Mouse (Mus musculus) ES-Bruce4 (cell line): Measurements from ENCODE around the gene Hist1h2ac.

Experiments
- CTCF ChIP-seq: IDR thresholded peaks from one replicate; pipeline ENCODE4 v1.8.1; 2011; ENCODE audit warnings: low read depth, low read length
- EP300 ChIP-seq: IDR thresholded peaks from 2 replicates; pipeline ENCODE4 v1.6.1; 2011; ENCODE audit warnings: low read depth, low read length; ENCODE audit not compliant: insufficient read depth
- POLR2A ChIP-seq: IDR thresholded peaks from one replicate; pipeline ENCODE4 v1.8.1; 2011; ENCODE audit warnings: low read length; ENCODE audit not compliant: insufficient read depth

- TF ChIP-seq CTCF (no peak), EP300 (no peak), POLR2A (no peak)
Observed at GRCm38 (mm10) chr13:23709714-23710373, 26.1 kb upstream of the Hist1h2ac start.
